Mouse (Mus musculus) adrenal gland, adult 8-10 months (tissue): ENCODE results near the gene Ppfia1. TPM values are rescaled to one million over a fixed set of nuclear protein-coding genes. Genes with fewer than 3 reads are reported as not detected.

Source experiments
- DNase-seq: peaks from one replicate; pipeline ENCODE4 v3.0.0; 2022
- total RNA-seq, 4 experiments: library from RNA; stranded (reverse); gene quantifications; 2 replicates each; pipeline ENCODE4 v1.2.4; 2022

The Ppfia1 gene
- total RNA-seq, 4 experiments from 2014 or later = 48.2 to 63.2 (median 54.5) TPM

- no peak for DNase-seq
Measured at GRCm38 (mm10) chr7:144549904-144550566, 3.5 kb downstream of the Ppfia1 start.

- no peak for DNase-seq
Measured at GRCm38 (mm10) chr7:144545231-144545630, 8.3 kb downstream of the Ppfia1 start.

GRCm38 (mm10) chr7:144541351-144541750, 12.2 kb downstream of the Ppfia1 start:
- DNase-seq = no peak

- DNase-seq = no peak
Measured at GRCm38 (mm10) chr7:144539146-144539545, 14.4 kb downstream of the Ppfia1 start.

GRCm38 (mm10) chr7:144538030-144538644, 15.4 kb downstream of the Ppfia1 start:
- no peak for DNase-seq

GRCm38 (mm10) chr7:144536367-144536766, 17.2 kb downstream of the Ppfia1 start:
- DNase-seq = no peak

- DNase-seq = no peak
Measured at GRCm38 (mm10) chr7:144534773-144535172, 18.8 kb downstream of the Ppfia1 start.

GRCm38 (mm10) chr7:144531585-144532378, 21.7 kb downstream of the Ppfia1 start:
- DNase-seq = no peak

- DNase-seq = no peak
Measured at GRCm38 (mm10) chr7:144529851-144530250, 23.7 kb downstream of the Ppfia1 start.

GRCm38 (mm10) chr7:144527723-144528221, 25.8 kb downstream of the Ppfia1 start:
- DNase-seq = peak; percentile 83

GRCm38 (mm10) chr7:144526649-144527048, 26.9 kb downstream of the Ppfia1 start:
- DNase-seq = no peak

- no peak for DNase-seq
Measured at GRCm38 (mm10) chr7:144524427-144525191, 28.9 kb downstream of the Ppfia1 start.

- no peak for DNase-seq
Measured at GRCm38 (mm10) chr7:144523415-144523814, 30.1 kb downstream of the Ppfia1 start.

- DNase-seq = no peak
Measured at GRCm38 (mm10) chr7:144521927-144522326, 31.6 kb downstream of the Ppfia1 start.

GRCm38 (mm10) chr7:144519852-144520251, 33.7 kb downstream of the Ppfia1 start:
- no peak for DNase-seq

GRCm38 (mm10) chr7:144516711-144517110, 36.8 kb downstream of the Ppfia1 start:
- no peak for DNase-seq

- DNase-seq = no peak
Measured at GRCm38 (mm10) chr7:144509090-144509489, 44.4 kb downstream of the Ppfia1 start.

- no peak for DNase-seq
Measured at GRCm38 (mm10) chr7:144506807-144507206, 46.7 kb downstream of the Ppfia1 start.

- DNase-seq = no peak
Measured at GRCm38 (mm10) chr7:144503959-144504358, 49.6 kb downstream of the Ppfia1 start.

GRCm38 (mm10) chr7:144492931-144493330, 60.6 kb downstream of the Ppfia1 start:
- no peak for DNase-seq

GRCm38 (mm10) chr7:144490201-144490873, 63.2 kb downstream of the Ppfia1 start:
- DNase-seq = no peak
